Mouse (Mus musculus): Measurements from ENCODE around the gene Cdyl. TPM values are rescaled to one million over a fixed set of nuclear protein-coding genes. Genes with fewer than 3 reads are reported as not detected.

Gene Cdyl
- polyA plus RNA-seq, 1 experiment from 2014 or later, result 6.4 TPM

DNA sequence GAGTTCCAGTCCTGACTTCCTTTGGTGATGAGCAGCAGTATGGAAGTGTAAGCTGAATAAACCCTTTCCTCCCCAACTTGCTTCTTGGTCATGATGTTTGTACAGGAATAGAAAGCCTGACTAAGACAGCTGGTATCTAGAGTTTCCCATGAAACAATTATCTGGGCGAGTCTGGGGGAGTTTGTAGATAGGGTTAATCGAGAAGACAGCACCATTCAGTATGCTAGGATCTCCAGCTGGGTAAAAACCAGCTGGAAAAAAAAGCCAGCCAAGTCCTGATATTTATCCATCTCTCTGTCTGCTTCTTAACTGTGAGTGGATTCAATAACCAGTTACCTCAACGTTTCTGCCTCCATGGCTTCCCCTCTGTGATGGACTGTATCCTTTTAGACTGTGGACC lies 104.9 kb downstream of the Cdyl start:
- Histone ChIP-seq H3K27ac (ENCODE audit: low read length) (no peak overlapping the region; the same call in 1 of the 2 replicates), H3K36me3 (ENCODE audit: control insufficient read depth, insufficient read depth) (no peaks in the 10 kb centered on the region), H3K9me3 (replicated peaks; ENCODE audit: control insufficient read depth, low read length) (no peaks in the 10 kb centered on the region), H3K27me3 (ENCODE audit: control insufficient read depth, insufficient read depth, low read length) (no peaks in the 10 kb centered on the region), H3K4me1 (ENCODE audit: control insufficient read depth, insufficient read depth, low read length) (peaks cover 22% of the 10 kb centered on the region), H3K4me3 (ENCODE audit: low read length) (no peak overlapping the region), H3K9ac (ENCODE audit: low read length) (no peak overlapping the region), H3K4me2 (ENCODE audit: low read depth, low read length) (no peak overlapping the region)
- WGBS, result 39% methylated on average over 3 of the region's 3 CpGs
- no peak for ATAC-seq (replicated peaks; ENCODE audit: extremely low read depth, insufficient read depth, low FRiP score)

DNA sequence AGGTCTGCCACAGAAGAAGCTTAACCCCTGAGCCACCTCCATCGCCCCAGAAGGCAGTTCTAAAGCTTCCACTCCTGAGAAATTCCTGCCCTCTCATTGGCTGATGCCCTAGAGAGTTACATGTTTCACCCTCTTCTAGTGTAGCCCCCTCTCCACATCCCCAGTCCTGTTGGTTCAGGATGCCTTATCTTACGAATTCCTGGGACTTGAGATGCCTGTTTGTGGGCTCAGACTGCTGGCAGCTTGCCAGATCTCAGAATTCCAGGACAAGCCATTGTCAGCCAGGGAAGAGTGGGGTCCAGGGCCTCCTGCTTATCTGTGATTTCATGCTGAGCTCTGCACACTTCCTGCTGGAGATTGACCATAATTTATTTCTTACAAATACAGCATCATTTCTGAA lies 106.2 kb downstream of the Cdyl start:
- peak overlapping the region; percentile 25; the same call in 1 of the 2 replicates for H3K4me2 ChIP-seq (ENCODE audit: low read depth, low read length)

DNA sequence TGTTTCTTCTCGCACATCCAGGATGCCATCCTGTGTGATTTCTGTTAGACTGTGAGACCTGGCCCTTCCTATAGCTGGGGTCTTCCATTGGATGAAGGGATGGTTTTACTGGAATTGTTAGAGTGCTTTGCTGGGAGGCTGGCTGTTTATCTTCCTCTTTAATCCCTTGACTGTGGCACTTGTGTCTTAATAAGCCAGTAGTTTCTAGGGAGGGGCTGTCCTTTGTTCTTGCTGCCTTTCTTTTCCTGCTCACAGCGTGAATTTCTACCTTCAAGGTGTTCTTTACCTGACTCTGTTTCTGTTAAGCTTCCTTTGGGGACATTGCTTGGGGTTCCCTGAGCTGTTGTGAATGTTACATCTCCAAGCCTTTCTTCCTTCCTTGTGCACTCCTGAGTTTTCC lies 110.0 kb downstream of the Cdyl start:
- Histone ChIP-seq H3K4me3 (ENCODE audit: low read length) (no peak overlapping the region), H3K9me3 (replicated peaks; ENCODE audit: control insufficient read depth, low read length) (no peaks in the 10 kb centered on the region), H3K27me3 (ENCODE audit: control insufficient read depth, insufficient read depth, low read length) (no peaks in the 10 kb centered on the region), H3K4me2 (ENCODE audit: low read depth, low read length) (no peak overlapping the region), H3K4me1 (ENCODE audit: control insufficient read depth, insufficient read depth, low read length) (peaks cover 40% of the 10 kb centered on the region), H3K9ac (ENCODE audit: low read length) (no peak overlapping the region), H3K36me3 (ENCODE audit: control insufficient read depth, insufficient read depth) (no peaks in the 10 kb centered on the region), H3K27ac (ENCODE audit: low read length) (no peak overlapping the region)
- WGBS, result 51% methylated on average over 2 of the region's 2 CpGs
- no peak for ATAC-seq (replicated peaks; ENCODE audit: extremely low read depth, insufficient read depth, low FRiP score)

More for the DNA sequence above, 106.2 kb downstream of the Cdyl start:
- WGBS, result 15% methylated on average over 2 of the region's 2 CpGs
- Histone ChIP-seq H3K9me3 (replicated peaks; ENCODE audit: control insufficient read depth, low read length) (no peaks in the 10 kb centered on the region), H3K27me3 (ENCODE audit: control insufficient read depth, insufficient read depth, low read length) (no peaks in the 10 kb centered on the region), H3K27ac (ENCODE audit: low read length) (peak overlapping the region; percentile 89), H3K9ac (ENCODE audit: low read length) (no peak overlapping the region), H3K4me3 (ENCODE audit: low read length) (no peak overlapping the region), H3K4me1 (ENCODE audit: control insufficient read depth, insufficient read depth, low read length) (peaks cover 30% of the 10 kb centered on the region), H3K36me3 (ENCODE audit: control insufficient read depth, insufficient read depth) (no peaks in the 10 kb centered on the region)
- peak; percentile 93 for ATAC-seq (replicated peaks; ENCODE audit: extremely low read depth, insufficient read depth, low FRiP score)

DNA sequence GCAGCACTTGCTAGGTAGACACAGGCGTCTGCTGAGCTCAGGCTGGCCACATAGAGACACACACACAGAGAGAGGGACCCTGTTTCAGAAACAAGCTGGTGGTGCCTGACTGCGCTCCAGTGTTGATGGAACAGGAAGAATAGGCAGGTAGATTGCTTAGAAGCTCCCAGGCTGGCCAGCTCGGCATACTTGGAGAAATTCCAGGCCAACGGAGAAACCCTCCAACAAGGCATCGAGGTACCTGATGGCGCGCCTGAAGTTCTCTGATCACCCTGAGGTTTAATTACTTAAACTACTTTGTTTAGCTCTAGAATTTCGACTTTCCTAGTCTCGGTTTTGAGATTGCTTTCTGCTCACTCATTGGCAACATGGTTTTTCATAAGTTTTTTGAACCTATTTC lies 110.8 kb downstream of the Cdyl start:
- no peak overlapping the region for H3K4me3 ChIP-seq (ENCODE audit: low read length)
- H3K36me3 ChIP-seq (ENCODE audit: control insufficient read depth, insufficient read depth), result no peaks in the 10 kb centered on the region
- H3K9ac ChIP-seq (ENCODE audit: low read length), result no peak overlapping the region
- no peak overlapping the region for H3K4me2 ChIP-seq (ENCODE audit: low read depth, low read length)
- no peak for ATAC-seq (replicated peaks; ENCODE audit: extremely low read depth, insufficient read depth, low FRiP score)
- no peaks in the 10 kb centered on the region for H3K27me3 ChIP-seq (ENCODE audit: control insufficient read depth, insufficient read depth, low read length)
- H3K27ac ChIP-seq (ENCODE audit: low read length), result no peak overlapping the region
- H3K9me3 ChIP-seq (replicated peaks; ENCODE audit: control insufficient read depth, low read length), result no peaks in the 10 kb centered on the region
- 72% methylated on average over 9 of the region's 9 CpGs for WGBS
- peaks cover 35% of the 10 kb centered on the region for H3K4me1 ChIP-seq (ENCODE audit: control insufficient read depth, insufficient read depth, low read length)

DNA sequence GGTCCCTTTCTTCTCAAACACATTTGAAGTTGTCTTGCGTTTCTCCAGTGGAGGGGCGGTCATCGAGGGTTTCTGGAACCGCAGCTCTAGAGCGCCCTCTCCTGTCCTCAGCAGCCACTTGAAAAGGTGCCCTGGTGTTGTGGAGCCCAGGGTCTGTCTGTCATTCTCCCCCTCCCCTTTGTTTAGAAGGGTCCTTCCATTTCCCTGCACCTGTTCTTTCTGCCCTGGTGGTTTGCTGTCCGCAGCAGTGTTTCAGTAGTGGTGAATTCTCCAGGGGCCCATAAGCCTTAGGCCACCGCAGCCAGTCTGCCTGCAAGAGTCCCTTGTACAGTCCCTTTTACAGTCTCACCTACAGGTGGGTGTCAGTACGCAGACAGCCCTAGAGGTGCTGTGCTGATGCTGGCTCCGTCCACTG lies 112.3 kb downstream of the Cdyl start:
- no peaks in the 10 kb centered on the region for H3K36me3 ChIP-seq (ENCODE audit: control insufficient read depth, insufficient read depth)
- no peaks in the 10 kb centered on the region for H3K9me3 ChIP-seq (replicated peaks; ENCODE audit: control insufficient read depth, low read length)
- no peak overlapping the region for H3K4me2 ChIP-seq (ENCODE audit: low read depth, low read length)
- no peak overlapping the region for H3K4me3 ChIP-seq (ENCODE audit: low read length)
- H3K27ac ChIP-seq (ENCODE audit: low read length), result no peak overlapping the region
- no peak overlapping the region for H3K9ac ChIP-seq (ENCODE audit: low read length)
- ATAC-seq (replicated peaks; ENCODE audit: extremely low read depth, insufficient read depth, low FRiP score), result no peak
- WGBS, result 69% methylated on average over 9 of the region's 9 CpGs
- no peaks in the 10 kb centered on the region for H3K27me3 ChIP-seq (ENCODE audit: control insufficient read depth, insufficient read depth, low read length)
- H3K4me1 ChIP-seq (ENCODE audit: control insufficient read depth, insufficient read depth, low read length), result peaks cover 27% of the 10 kb centered on the region

DNA sequence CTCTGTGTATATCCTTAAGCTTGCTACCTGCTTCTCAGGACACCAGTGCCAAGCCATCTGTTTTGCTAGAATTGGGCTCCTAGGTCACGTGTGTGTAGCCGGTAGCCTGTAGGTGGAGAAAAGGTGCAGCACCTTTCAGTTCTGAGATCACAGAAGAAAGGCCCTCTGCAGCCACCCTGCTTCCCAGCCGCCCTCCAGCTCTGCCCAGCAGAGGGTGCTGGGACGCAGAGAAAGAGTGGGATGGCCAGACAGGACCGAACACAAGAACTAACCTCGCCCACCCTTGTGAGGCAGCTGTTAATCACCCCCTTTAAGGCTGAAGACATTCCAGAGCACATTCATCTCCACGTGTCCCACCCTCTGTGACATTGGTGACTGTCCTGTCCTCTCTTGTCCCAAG lies 114.1 kb downstream of the Cdyl start:
- ATAC-seq (replicated peaks; ENCODE audit: extremely low read depth, insufficient read depth, low FRiP score), result no peak
- WGBS, result 47% methylated on average over 7 of the region's 7 CpGs

DNA sequence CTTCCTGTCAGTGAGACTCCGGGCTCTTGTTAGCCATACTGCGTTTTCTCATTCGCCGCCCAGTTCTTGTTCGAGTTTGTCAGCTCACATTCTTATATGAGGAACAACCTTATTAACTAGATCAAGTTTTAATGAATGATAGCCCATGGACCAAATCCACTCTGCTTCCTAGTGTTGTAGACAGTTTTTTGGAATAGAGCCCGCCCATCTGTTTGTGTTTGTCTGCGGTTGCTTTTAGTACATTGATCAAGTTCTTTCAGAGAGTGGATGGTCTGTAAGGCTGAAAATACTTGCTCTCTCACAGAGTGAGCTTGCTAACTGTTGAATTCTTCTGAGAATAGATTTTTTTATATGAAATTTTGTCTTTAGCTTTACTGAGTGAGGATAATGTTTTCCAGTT lies 116.5 kb downstream of the Cdyl start:
- no peak overlapping the region for H3K4me3 ChIP-seq (ENCODE audit: low read length)
- H3K9me3 ChIP-seq (replicated peaks; ENCODE audit: control insufficient read depth, low read length), result no peaks in the 10 kb centered on the region
- peaks cover 18% of the 10 kb centered on the region for H3K4me1 ChIP-seq (ENCODE audit: control insufficient read depth, insufficient read depth, low read length)
- H3K27me3 ChIP-seq (ENCODE audit: control insufficient read depth, insufficient read depth, low read length), result no peaks in the 10 kb centered on the region
- H3K9ac ChIP-seq (ENCODE audit: low read length), result no peak overlapping the region
- no peak overlapping the region for H3K4me2 ChIP-seq (ENCODE audit: low read depth, low read length)
- 91% methylated on average over 7 of the region's 7 CpGs for WGBS
- no peak for ATAC-seq (replicated peaks; ENCODE audit: extremely low read depth, insufficient read depth, low FRiP score)
- no peak overlapping the region for H3K27ac ChIP-seq (ENCODE audit: low read length)
- no peaks in the 10 kb centered on the region for H3K36me3 ChIP-seq (ENCODE audit: control insufficient read depth, insufficient read depth)

More for the DNA sequence above, 114.1 kb downstream of the Cdyl start:
- H3K9ac ChIP-seq (ENCODE audit: low read length), result no peak overlapping the region
- no peaks in the 10 kb centered on the region for H3K9me3 ChIP-seq (replicated peaks; ENCODE audit: control insufficient read depth, low read length)
- H3K4me2 ChIP-seq (ENCODE audit: low read depth, low read length), result no peak overlapping the region
- H3K4me1 ChIP-seq (ENCODE audit: control insufficient read depth, insufficient read depth, low read length), result peaks cover 30% of the 10 kb centered on the region
- H3K4me3 ChIP-seq (ENCODE audit: low read length), result no peak overlapping the region
- H3K36me3 ChIP-seq (ENCODE audit: control insufficient read depth, insufficient read depth), result no peaks in the 10 kb centered on the region
- H3K27ac ChIP-seq (ENCODE audit: low read length), result no peak overlapping the region
- H3K27me3 ChIP-seq (ENCODE audit: control insufficient read depth, insufficient read depth, low read length), result no peaks in the 10 kb centered on the region

DNA sequence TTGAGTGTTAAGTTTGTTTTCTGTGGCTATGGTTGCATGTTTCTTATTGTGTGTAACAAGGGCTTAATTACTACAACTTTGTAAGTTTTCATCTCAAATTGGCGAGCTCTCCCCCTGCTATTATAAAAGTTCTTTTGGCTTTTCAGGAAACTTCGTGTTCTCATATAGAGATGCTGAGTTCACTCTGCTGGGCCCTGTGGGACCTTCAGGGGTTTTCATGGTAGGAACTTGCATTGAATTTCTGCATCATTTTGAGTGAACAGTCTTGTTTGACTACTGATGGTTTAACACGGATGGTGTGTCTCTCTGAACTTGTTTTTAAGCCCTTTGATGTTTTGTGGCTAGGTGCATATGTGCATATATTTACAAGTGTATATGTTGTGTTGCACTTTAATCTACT lies 121.1 kb downstream of the Cdyl start:
- Histone ChIP-seq H3K9ac (ENCODE audit: low read length) (no peak overlapping the region), H3K36me3 (ENCODE audit: control insufficient read depth, insufficient read depth) (no peaks in the 10 kb centered on the region), H3K4me3 (ENCODE audit: low read length) (no peak overlapping the region), H3K4me1 (ENCODE audit: control insufficient read depth, insufficient read depth, low read length) (peaks cover 23% of the 10 kb centered on the region), H3K27me3 (ENCODE audit: control insufficient read depth, insufficient read depth, low read length) (no peaks in the 10 kb centered on the region), H3K9me3 (replicated peaks; ENCODE audit: control insufficient read depth, low read length) (no peaks in the 10 kb centered on the region), H3K27ac (ENCODE audit: low read length) (no peak overlapping the region), H3K4me2 (ENCODE audit: low read depth, low read length) (no peak overlapping the region)
- no peak for ATAC-seq (replicated peaks; ENCODE audit: extremely low read depth, insufficient read depth, low FRiP score)
- 70% methylated on average over 3 of the region's 3 CpGs for WGBS

DNA sequence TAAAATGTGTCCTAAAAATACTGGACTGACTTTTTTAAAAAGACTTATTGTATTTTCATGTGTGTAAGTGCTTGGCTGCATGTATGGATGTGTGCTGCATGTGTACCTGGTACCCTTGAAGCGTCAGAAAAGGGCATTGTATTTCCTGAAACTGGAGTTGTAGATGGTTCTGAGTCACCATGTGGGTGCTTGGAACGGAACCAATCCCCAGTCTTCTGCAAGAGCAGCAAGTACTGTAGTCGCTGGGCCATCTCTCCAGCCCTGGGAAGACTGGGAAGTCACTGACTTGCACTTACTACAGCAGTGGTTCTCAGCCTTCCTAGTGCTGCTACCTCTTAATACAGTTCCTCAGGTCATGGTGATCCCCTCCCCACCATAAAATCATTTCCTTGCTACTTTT lies 122.1 kb downstream of the Cdyl start:
- Histone ChIP-seq H3K9me3 (replicated peaks; ENCODE audit: control insufficient read depth, low read length) (no peaks in the 10 kb centered on the region), H3K9ac (ENCODE audit: low read length) (no peak overlapping the region), H3K4me2 (ENCODE audit: low read depth, low read length) (no peak overlapping the region), H3K36me3 (ENCODE audit: control insufficient read depth, insufficient read depth) (no peaks in the 10 kb centered on the region), H3K27me3 (ENCODE audit: control insufficient read depth, insufficient read depth, low read length) (no peaks in the 10 kb centered on the region), H3K27ac (ENCODE audit: low read length) (no peak overlapping the region), H3K4me1 (ENCODE audit: control insufficient read depth, insufficient read depth, low read length) (peaks cover 28% of the 10 kb centered on the region), H3K4me3 (ENCODE audit: low read length) (no peak overlapping the region)
- no peak for ATAC-seq (replicated peaks; ENCODE audit: extremely low read depth, insufficient read depth, low FRiP score)
- WGBS, result 72% methylated on average over 3 of the region's 3 CpGs

DNA sequence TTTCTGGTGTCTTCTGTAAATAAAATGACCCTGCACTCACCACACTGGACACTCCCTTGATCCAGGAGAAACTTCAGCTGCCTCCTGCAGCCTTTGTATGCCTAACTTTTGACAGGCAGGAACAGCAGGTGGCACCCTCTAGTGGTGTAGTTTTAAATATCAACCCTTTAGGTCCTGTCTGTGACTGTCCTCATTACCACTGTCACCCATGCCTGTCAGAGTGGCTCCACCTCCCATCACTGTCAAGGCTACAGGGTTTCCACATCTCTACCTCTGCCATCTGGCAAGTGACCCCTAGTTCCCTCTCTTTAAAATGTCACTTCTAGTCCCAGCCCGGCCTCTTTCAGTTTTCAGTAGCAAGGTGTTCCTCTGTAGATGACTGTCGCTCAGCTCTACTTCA lies 123.3 kb downstream of the Cdyl start:
- peaks cover 25% of the 10 kb centered on the region for H3K4me1 ChIP-seq (ENCODE audit: control insufficient read depth, insufficient read depth, low read length)
- no peaks in the 10 kb centered on the region for H3K27me3 ChIP-seq (ENCODE audit: control insufficient read depth, insufficient read depth, low read length)

More for the DNA sequence above, 123.3 kb downstream of the Cdyl start:
- no peak overlapping the region for H3K4me2 ChIP-seq (ENCODE audit: low read depth, low read length)
- H3K9ac ChIP-seq (ENCODE audit: low read length), result no peak overlapping the region
- H3K4me3 ChIP-seq (ENCODE audit: low read length), result no peak overlapping the region
- WGBS, result 73% methylated on average over 2 of the region's 2 CpGs
- peak; percentile 63 for ATAC-seq (replicated peaks; ENCODE audit: extremely low read depth, insufficient read depth, low FRiP score)
- H3K9me3 ChIP-seq (replicated peaks; ENCODE audit: control insufficient read depth, low read length), result no peaks in the 10 kb centered on the region
- no peaks in the 10 kb centered on the region for H3K36me3 ChIP-seq (ENCODE audit: control insufficient read depth, insufficient read depth)
- H3K27ac ChIP-seq (ENCODE audit: low read length), result no peak overlapping the region; the same call in 1 of the 2 replicates
